Mouse (Mus musculus): Measurements from ENCODE around the gene Fam209. TPM values are rescaled to one million over a fixed set of nuclear protein-coding genes. Genes with fewer than 3 reads are reported as not detected.

The Fam209 gene
- total and polyA plus RNA-seq, 3 experiments, result not detected

- Histone ChIP-seq H3K27ac (peak overlapping the region; percentile 63), H3K9ac (ENCODE audit: low read depth, low read length) (peak overlapping the region; percentile 44), H3K4me1 (ENCODE audit: control insufficient read depth, insufficient read depth, low read length) (no peaks in the 10 kb centered on the region), H3K27me3 (ENCODE audit: control insufficient read depth, insufficient read depth, low read length) (no peaks in the 10 kb centered on the region), H3K4me3 (peak overlapping the region; percentile 40), H3K36me3 (ENCODE audit: control insufficient read depth, insufficient read depth, low read length) (no peaks in the 10 kb centered on the region), H3K79me2 (replicated peaks; ENCODE audit: control insufficient read depth, insufficient read depth, low read length) (no peaks in the 10 kb centered on the region)
- intact Hi-C loops (cut with DNase I), result loop anchor here (1.0 to 10.0 kb wide), 5 partner anchors 23 to 607 kb away; no protein-coding TSS in a partner anchor
- peak in 1 of 2 experiments; percentile 21 for DNase-seq
- 1% methylated on average over 2 of the region's 2 CpGs for WGBS
- no peak for TF ChIP-seq POLR2A (IDR thresholded peaks at IDR 0.05; ENCODE audit: insufficient read depth, low read depth, low read length)
- TF ChIP-seq CTCF (IDR thresholded peaks at IDR 0.05), result peak; percentile 81
These were observed 5.5 kb downstream of the Fam209 start for GRCm38 (mm10) chr2:172477860-172478259.

- Histone ChIP-seq H3K4me3 (no peak overlapping the region), H3K27ac (no peak overlapping the region), H3K4me1 (ENCODE audit: control insufficient read depth, insufficient read depth, low read length) (no peaks in the 10 kb centered on the region), H3K27me3 (ENCODE audit: control insufficient read depth, insufficient read depth, low read length) (no peaks in the 10 kb centered on the region), H3K36me3 (ENCODE audit: control insufficient read depth, insufficient read depth, low read length) (no peaks in the 10 kb centered on the region), H3K79me2 (replicated peaks; ENCODE audit: control insufficient read depth, insufficient read depth, low read length) (no peaks in the 10 kb centered on the region), H3K9ac (ENCODE audit: low read depth, low read length) (no peak overlapping the region)
- TF ChIP-seq EP300 (IDR thresholded peaks at IDR 0.05; ENCODE audit: insufficient read depth, low read depth, low read length), result no peak
- TF ChIP-seq POLR2A (IDR thresholded peaks at IDR 0.05; ENCODE audit: insufficient read depth, low read depth, low read length), result no peak
- TF ChIP-seq CTCF (IDR thresholded peaks at IDR 0.05), result no peak
- intact Hi-C loops (cut with DNase I), result no loop called here
- DNase-seq, result no peak
- 61% methylated on average over 7 of the region's 7 CpGs for WGBS
These were observed 8.0 kb downstream of the Fam209 start for GRCm38 (mm10) chr2:172480296-172480695.

- no peaks in the 10 kb centered on the region for H3K4me1 ChIP-seq (ENCODE audit: control insufficient read depth, insufficient read depth, low read length)
- H3K36me3 ChIP-seq (ENCODE audit: control insufficient read depth, insufficient read depth, low read length), result no peaks in the 10 kb centered on the region
- H3K4me3 ChIP-seq, result no peak overlapping the region
- DNase-seq, result no peak
- H3K79me2 ChIP-seq (replicated peaks; ENCODE audit: control insufficient read depth, insufficient read depth, low read length), result no peaks in the 10 kb centered on the region
- no peak overlapping the region for H3K27ac ChIP-seq
- 66% methylated on average over 16 of the region's 16 CpGs for whole genome bisulfite sequencing
- H3K27me3 ChIP-seq (ENCODE audit: control insufficient read depth, insufficient read depth, low read length), result no peaks in the 10 kb centered on the region
- H3K9ac ChIP-seq (ENCODE audit: low read depth, low read length), result no peak overlapping the region
- TF ChIP-seq POLR2A (IDR thresholded peaks at IDR 0.05; ENCODE audit: insufficient read depth, low read depth, low read length), result no peak
- TF ChIP-seq CTCF (IDR thresholded peaks at IDR 0.05), result no peak
- no peak for TF ChIP-seq EP300 (IDR thresholded peaks at IDR 0.05; ENCODE audit: insufficient read depth, low read depth, low read length)
- intact Hi-C loops (cut with DNase I), result no loop called here
These were observed 9.5 kb downstream of the Fam209 start for GRCm38 (mm10) chr2:172481654-172482385.

GRCm38 (mm10) chr2:172483766-172484413, 11.6 kb downstream of the Fam209 start:
- no peak for TF ChIP-seq CTCF (IDR thresholded peaks at IDR 0.05)
- TF ChIP-seq POLR2A (IDR thresholded peaks at IDR 0.05; ENCODE audit: insufficient read depth, low read depth, low read length), result no peak
- TF ChIP-seq EP300 (IDR thresholded peaks at IDR 0.05; ENCODE audit: insufficient read depth, low read depth, low read length), result no peak
- Histone ChIP-seq H3K79me2 (replicated peaks; ENCODE audit: control insufficient read depth, insufficient read depth, low read length) (no peaks in the 10 kb centered on the region), H3K4me3 (no peak overlapping the region), H3K27ac (no peak overlapping the region), H3K4me1 (ENCODE audit: control insufficient read depth, insufficient read depth, low read length) (no peaks in the 10 kb centered on the region), H3K9ac (ENCODE audit: low read depth, low read length) (no peak overlapping the region), H3K27me3 (ENCODE audit: control insufficient read depth, insufficient read depth, low read length) (no peaks in the 10 kb centered on the region), H3K36me3 (ENCODE audit: control insufficient read depth, insufficient read depth, low read length) (no peaks in the 10 kb centered on the region)
- WGBS, result 83% methylated on average over 14 of the region's 14 CpGs
- DNase-seq, result no peak
- intact Hi-C loops (cut with DNase I), result no loop called here

- H3K9ac ChIP-seq (ENCODE audit: low read depth, low read length), result no peak overlapping the region
- no peak for DNase-seq
- H3K4me1 ChIP-seq (ENCODE audit: control insufficient read depth, insufficient read depth, low read length), result no peaks in the 10 kb centered on the region
- TF ChIP-seq EP300 (IDR thresholded peaks at IDR 0.05; ENCODE audit: insufficient read depth, low read depth, low read length) (no peak), CTCF (IDR thresholded peaks at IDR 0.05) (no peak), POLR2A (IDR thresholded peaks at IDR 0.05; ENCODE audit: insufficient read depth, low read depth, low read length) (no peak)
- H3K79me2 ChIP-seq (replicated peaks; ENCODE audit: control insufficient read depth, insufficient read depth, low read length), result no peaks in the 10 kb centered on the region
- no peaks in the 10 kb centered on the region for H3K36me3 ChIP-seq (ENCODE audit: control insufficient read depth, insufficient read depth, low read length)
- WGBS, result 56% methylated on average over 12 of the region's 12 CpGs
- H3K27me3 ChIP-seq (ENCODE audit: control insufficient read depth, insufficient read depth, low read length), result no peaks in the 10 kb centered on the region
- intact Hi-C loops (cut with DNase I), result no loop called here
- H3K4me3 ChIP-seq, result no peak overlapping the region
- H3K27ac ChIP-seq, result no peak overlapping the region
These were observed 12.5 kb downstream of the Fam209 start for GRCm38 (mm10) chr2:172484696-172485370.

Measured in heart, adult 2 months (tissue).